8 mouse cellular contexts compared by ENCODE assay signal in genomic region chr8:85700751-85701351, GRCm38 (mm10). TPM values are rescaled to one million over a fixed set of nuclear protein-coding genes. Genes with fewer than 3 reads are reported as not detected.
DNase-seq lines count a peak whose midpoint lies in the region; ATAC-seq and TF ChIP-seq lines count a peak whose summit lies in the region.

TSS of gene Neto2 (minus strand) at chr8:85700924.

- H3K27ac ChIP-seq in hindbrain, embryonic 11.5 days (ENCODE audit: low read depth, low read length), result peak within 1 kb of the TSS; percentile 94
- no peak within 1 kb of the TSS for H3K27ac ChIP-seq in lung, postnatal 0 days (ENCODE audit: low read length)

- H3K27me3 ChIP-seq in hindbrain, embryonic 11.5 days (ENCODE audit: control insufficient read depth, insufficient read depth, low read length), result peaks cover 3% of the 10 kb centered on the region; the same call in 1 of the 2 replicates
- 0 out of 2 replicates have a peak, but pooled peaks cover 4% of the 10 kb centered on the region for H3K27me3 ChIP-seq in lung, postnatal 0 days (replicated peaks; ENCODE audit: insufficient read depth, low read length)

- peak within 1 kb of the TSS; percentile 74 for H3K4me3 ChIP-seq in hindbrain, embryonic 11.5 days (ENCODE audit: low read depth, low read length)
- peak within 1 kb of the TSS; percentile 49 for H3K4me3 ChIP-seq in lung, postnatal 0 days (ENCODE audit: low read depth, low read length)

- ATAC-seq in hindbrain, embryonic 11.5 days (ENCODE audit: low FRiP score), result peak; percentile 91
- ATAC-seq in lung, postnatal 0 days, result peak; percentile 91

- no peaks in the 10 kb centered on the region for H3K4me1 ChIP-seq in hindbrain, embryonic 11.5 days (replicated peaks; ENCODE audit: control insufficient read depth, insufficient read depth, low read length)
- H3K4me1 ChIP-seq in lung, postnatal 0 days (ENCODE audit: insufficient read depth, low read depth, low read length), result peaks cover 6% of the 10 kb centered on the region; the same call in 1 of the 2 replicates

- DNase-seq in ES-CJ7 (ENCODE audit: low read depth, low spot score), result peak; percentile 65
- peak; percentile 79 for DNase-seq in cerebellum, adult 8-10 months
- peak; percentile 76 for DNase-seq in forelimb bud, embryonic 11.5 days (ENCODE audit: low read depth, low spot score)
- peak; percentile 88 for DNase-seq in hindbrain, embryonic 11.5 days (ENCODE audit: low spot score)
- DNase-seq in layer of hippocampus, postnatal 10 days (ENCODE audit: low spot score in 2 of 2), result peak; percentile 70 to 86
- peak; percentile 70 for DNase-seq in lung, postnatal 0 days (ENCODE audit: low spot score)
- DNase-seq in ovary, postnatal 14 days (ENCODE audit: low spot score), result peak; percentile 43
- peak; percentile 73 to 85 for DNase-seq in thymus, postnatal 10 days (ENCODE audit: low spot score in 2 of 2)

- no peak for TF ChIP-seq CTCF in lung, postnatal 0 days (IDR thresholded peaks at IDR 0.05)

- no peaks in the 10 kb centered on the region for H3K36me3 ChIP-seq in hindbrain, embryonic 11.5 days (ENCODE audit: control insufficient read depth, insufficient read depth, low read length)
- H3K36me3 ChIP-seq in lung, postnatal 0 days (ENCODE audit: insufficient read depth, low read length), result no peaks in the 10 kb centered on the region

- TF ChIP-seq EP300 in lung, postnatal 0 days (IDR thresholded peaks at IDR 0.05), result no peak

- peak within 1 kb of the TSS; percentile 93 for H3K9ac ChIP-seq in hindbrain, embryonic 11.5 days (ENCODE audit: low read depth, low read length)
- H3K9ac ChIP-seq in lung, postnatal 0 days (replicated peaks; ENCODE audit: low read depth), result 0 out of 2 replicates have a peak within 1 kb of the TSS, but pooled peaks have one; percentile 8

- WGBS in hindbrain, embryonic 11.5 days, result 10% methylated on average over 32 of the region's 65 CpGs
- 10% methylated on average over 35 of the region's 65 CpGs for WGBS in lung, postnatal 0 days

- peak within 1 kb of the TSS; percentile 68 for H3K4me2 ChIP-seq in hindbrain, embryonic 11.5 days (replicated peaks; ENCODE audit: low read depth, low read length)
- peak within 1 kb of the TSS; percentile 98 for H3K4me2 ChIP-seq in lung, postnatal 0 days (replicated peaks; ENCODE audit: low read depth, low read length)

- H3K9me3 ChIP-seq in hindbrain, embryonic 11.5 days (ENCODE audit: control insufficient read depth, low read length), result no peaks in the 10 kb centered on the region
- H3K9me3 ChIP-seq in lung, postnatal 0 days (ENCODE audit: low read length), result no peaks in the 10 kb centered on the region

RNA-seq across cellular contexts. Expression of gene Neto2, which starts in this region (rescaled TPM):
- 33.2 and 37.7 TPM in 2 replicates for polyA plus RNA-seq in hindbrain, embryonic 11.5 days (2014; fragmentation: Nextera tagmentation; extraction: Ambion mirVana)
- total RNA-seq in layer of hippocampus, postnatal 10 days (2021), result 10 to 100 TPM; 80.6 to 82.4 TPM
- polyA plus RNA-seq in lung, postnatal 0 days (2015; fragmentation: Nextera tagmentation; extraction: Ambion mirVana), result 0.88 and 1.5 TPM in 2 replicates

Comparison
In these comparisons a context has a peak if more than half of its experiments do, and no peak if none do; other contexts are left out.
1. RNA of gene Neto2 (polyA plus RNA-seq): 33.2 to 37.7 TPM in hindbrain, embryonic 11.5 days; 0.88 to 1.5 TPM in lung, postnatal 0 days; every median in the first group is over 10 times any median in the second.
2. Peak in every context shown above with its lines, with median percentiles within 50 percentile points of each other: DNase-seq.